ENCODE assay signal across 8 mouse cellular contexts in genomic region chr4:109420138-109420795, GRCm38 (mm10). TPM values are rescaled to one million over a fixed set of nuclear protein-coding genes. Genes with fewer than 3 reads are reported as not detected.
DNase-seq lines count a peak whose midpoint lies in the region; TF ChIP-seq lines count a peak whose summit lies in the region.
"Had no signal": no experiment of that assay in that cellular context is flagged by ENCODE, and none has a peak within 500 bp of the region (broad histone marks: within the 10 kb centered on the region; RNA-seq: fewer than 3 reads in every experiment).

No protein-coding gene starts in this region.

- TF ChIP-seq CTCF in brain, embryonic 14.5 days (IDR thresholded peaks at IDR 0.05; ENCODE audit: borderline replicate concordance, extremely low read depth, insufficient read depth, insufficient read length), result peak; percentile 39; the same call in 1 of the 2 replicates
- TF ChIP-seq CTCF in liver, adult 2 months (IDR thresholded peaks at IDR 0.05; ENCODE audit: low read depth, low read length), result peak; percentile 56

- H3K79me2 ChIP-seq in liver, adult 2 months (ENCODE audit: control insufficient read depth, insufficient read depth, low read length), result no peaks in the 10 kb centered on the region

- H3K9ac ChIP-seq in liver, adult 2 months (ENCODE audit: low read depth, low read length), result no peak overlapping the region

- no peaks in the 10 kb centered on the region; the same call in 1 of the 2 replicates for H3K4me1 ChIP-seq in liver, adult 2 months (ENCODE audit: control insufficient read depth, insufficient read depth, low read length)
- H3K4me1 ChIP-seq in forebrain, embryonic 10.5 days, result peaks cover 13% of the 10 kb centered on the region

- no peaks in the 10 kb centered on the region for H3K27me3 ChIP-seq in liver, adult 2 months (ENCODE audit: control insufficient read depth, insufficient read depth, low read length)
- H3K27me3 ChIP-seq in forebrain, embryonic 10.5 days (ENCODE audit: poor library complexity, severe bottlenecking), result no peaks in the 10 kb centered on the region

- WGBS in liver, adult 2 months, result 92% methylated on average over 8 of the region's 8 CpGs
- 78% methylated on average over 8 of the region's 8 CpGs for WGBS in forebrain, embryonic 10.5 days

- H3K27ac ChIP-seq in liver, adult 2 months (replicated peaks; ENCODE audit: insufficient read depth, low read depth, low read length), result no peak overlapping the region
- no peak overlapping the region for H3K27ac ChIP-seq in forebrain, embryonic 10.5 days

- no peaks in the 10 kb centered on the region for H3K36me3 ChIP-seq in liver, adult 2 months (ENCODE audit: control insufficient read depth, insufficient read depth, low read length)
- no peaks in the 10 kb centered on the region for H3K36me3 ChIP-seq in forebrain, embryonic 10.5 days (replicated peaks)

- TF ChIP-seq POLR2A in brain, embryonic 14.5 days (IDR thresholded peaks at IDR 0.05; ENCODE audit: borderline replicate concordance, extremely low read depth, insufficient read depth, insufficient read length, poor library complexity, severe bottlenecking), result no peak
- no peak for TF ChIP-seq POLR2A in liver, adult 2 months (IDR thresholded peaks at IDR 0.05; ENCODE audit: extremely low read depth, insufficient read depth, low read length)

- H3K9me3 ChIP-seq in forebrain, embryonic 10.5 days, result no peaks in the 10 kb centered on the region
- H3K9me3 ChIP-seq: megakaryocyte, embryonic 14.5 days had no signal

- peak; percentile 52 to 70 for DNase-seq in lung, adult 18-20 months
- DNase-seq in lung, postnatal 10 days, result no peak
- no peak for DNase-seq in brain, embryonic 14.5 days (ENCODE audit: low read depth)
- DNase-seq in liver, adult 2 months (ENCODE audit: extremely low read depth, low read depth, low spot score), result no peak
- peak; percentile 48 to 68 for DNase-seq in spleen, postnatal 10 days (ENCODE audit: low spot score in 2 of 2)
- no peak for DNase-seq in frontal cortex, postnatal 36 days (ENCODE audit: low spot score in 2 of 2)
- no peak for DNase-seq in forebrain, embryonic 10.5 days (ENCODE audit: extremely low spot score, low spot score)

- no peak overlapping the region for H3K4me3 ChIP-seq in liver, adult 2 months (ENCODE audit: insufficient read depth, low read depth, low read length)
- no peak overlapping the region for H3K4me3 ChIP-seq in forebrain, embryonic 10.5 days
- H3K4me3 ChIP-seq: megakaryocyte, embryonic 14.5 days had no signal

RNA-seq across cellular contexts. Expression of gene Ttc39a, which starts 13.8 kb away (rescaled TPM):
- 1.2 and 1.4 TPM in 2 replicates for polyA plus RNA-seq in brain, embryonic 14.5 days (2012; rRNA removed)
- 1.4 and 1.7 TPM in 2 replicates for total RNA-seq in liver, adult 2 months (2014; rRNA removed)
- polyA plus RNA-seq in liver, adult 2 months (2012; rRNA removed), result 1.1 and 2.5 TPM in 2 replicates
- 4.2 and 4.9 TPM in 2 replicates for polyA plus RNA-seq in forebrain, embryonic 10.5 days (2016; fragmentation: Nextera tagmentation; extraction: Ambion mirVana)

Comparison
In these comparisons a context has a peak if more than half of its experiments do, and no peak if none do; other contexts are left out.
1. DNase-seq: peak in lung, adult 18-20 months (2 of 2) and spleen, postnatal 10 days (2 of 2); none in lung, postnatal 10 days (single experiment), brain, embryonic 14.5 days (single experiment), liver, adult 2 months (single experiment), frontal cortex, postnatal 36 days (0 of 2) and forebrain, embryonic 10.5 days (single experiment).